Mouse (Mus musculus) frontal cortex, adult (tissue): Measurements from ENCODE around the gene Cd24a.

Source experiments
- ATAC-seq: cut with Nextera tagmentation; 2 replicates; pipeline ENCODE4 v1.9.2; 2017; ENCODE audit warnings: mild to moderate bottlenecking, moderate library complexity, mixed read lengths; ENCODE audit not compliant: low TSS enrichment

The Cd24a gene

GRCm38 (mm10) chr10:43577997-43578331 lies at the start of gene Cd24a:
TSS of gene Cd24a (plus strand) at chr10:43578284.
- ATAC-seq, result no peak

- no peak for ATAC-seq
Observed at GRCm38 (mm10) chr10:43534382-43534781, 43.7 kb upstream of the Cd24a start.

- no peak for ATAC-seq
Observed at GRCm38 (mm10) chr10:43537652-43538051, 40.4 kb upstream of the Cd24a start.

- ATAC-seq, result no peak
Observed at GRCm38 (mm10) chr10:43538831-43539230, 39.3 kb upstream of the Cd24a start.

- ATAC-seq, result no peak
Observed at GRCm38 (mm10) chr10:43539746-43540310, 38.3 kb upstream of the Cd24a start.

- peak; percentile 94 for ATAC-seq
Observed at GRCm38 (mm10) chr10:43540442-43541152, 37.5 kb upstream of the Cd24a start, which contains the start of gene 1700021F05Rik. TSS of gene 1700021F05Rik (minus strand) at chr10:43540994.

- no peak for ATAC-seq
Observed at GRCm38 (mm10) chr10:43541153-43541544, 36.9 kb upstream of the Cd24a start.

- ATAC-seq, result no peak
Observed at GRCm38 (mm10) chr10:43549411-43549810, 28.7 kb upstream of the Cd24a start.

GRCm38 (mm10) chr10:43550923-43551322 lies 27.2 kb upstream of the Cd24a start:
- ATAC-seq, result no peak

- no peak for ATAC-seq
Observed at GRCm38 (mm10) chr10:43551388-43551787, 26.7 kb upstream of the Cd24a start.

GRCm38 (mm10) chr10:43557630-43558165 lies 20.4 kb upstream of the Cd24a start:
- no peak for ATAC-seq

- peak; percentile 34; the same call in 1 of the 2 replicates for ATAC-seq
Observed at GRCm38 (mm10) chr10:43559313-43559712, 18.8 kb upstream of the Cd24a start.

GRCm38 (mm10) chr10:43560765-43561164 lies 17.3 kb upstream of the Cd24a start:
- ATAC-seq, result no peak

GRCm38 (mm10) chr10:43561311-43561710 lies 16.8 kb upstream of the Cd24a start:
- ATAC-seq, result no peak

- ATAC-seq, result no peak
Observed at GRCm38 (mm10) chr10:43574352-43574751, 3.7 kb upstream of the Cd24a start.

GRCm38 (mm10) chr10:43574956-43575355 lies 3.1 kb upstream of the Cd24a start:
- ATAC-seq, result peak; percentile 86

GRCm38 (mm10) chr10:43577299-43577996 lies 636 bp upstream of the Cd24a start:
- ATAC-seq, result no peak

GRCm38 (mm10) chr10:43578366-43578753 lies 276 bp downstream of the Cd24a start:
- peak; percentile 64 for ATAC-seq

- 0 out of 2 replicates have a peak, but pooled peaks have one; percentile 3 for ATAC-seq
Observed at GRCm38 (mm10) chr10:43578754-43579380, 783 bp downstream of the Cd24a start.

- no peak for ATAC-seq
Observed at GRCm38 (mm10) chr10:43579381-43580261, 1.5 kb downstream of the Cd24a start.

GRCm38 (mm10) chr10:43580649-43581078 lies 2.6 kb downstream of the Cd24a start:
- ATAC-seq, result no peak
